Mouse (Mus musculus) activated CD4-positive, CD25-positive, alpha-beta regulatory T cell (primary cell): ENCODE results near the gene Gm20843. TPM values are rescaled to one million over a fixed set of nuclear protein-coding genes. Genes with fewer than 3 reads are reported as not detected.

Experiments used
- polyA plus RNA-seq, 2 experiments: library from polyadenylated mRNA; unstranded; fragments of 100-300 nt; shearing (Covaris generic); gene quantifications; one replicate each; pipeline ENCODE4 v1.2.1; 2017

Gm20843 gene
- polyA plus RNA-seq: not detected

DNA sequence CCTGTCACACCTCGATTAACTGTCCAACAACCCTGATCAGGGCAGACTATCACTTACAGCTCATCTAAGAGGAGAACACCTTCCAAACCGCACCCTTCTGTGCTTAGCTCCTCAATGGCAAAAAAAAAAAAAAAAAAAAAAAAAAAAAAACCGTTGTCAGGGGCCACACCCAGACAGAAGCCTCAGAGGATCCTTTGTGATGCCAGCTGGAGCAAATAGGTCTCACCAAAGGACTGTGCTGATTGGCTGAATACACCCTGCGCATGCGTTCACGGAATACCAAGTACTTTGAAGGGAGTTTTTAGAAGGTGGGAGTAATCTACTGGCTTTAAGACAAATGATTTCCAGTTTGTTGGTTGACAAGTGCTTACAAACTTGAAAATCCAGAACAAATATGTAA, at the start of gene Gm20843:
Gm20843 (minus strand) TSS at position 101 of the 400 bp plus-strand sequence.

